Mouse (Mus musculus) B cell, adult 2 months (primary cell): ENCODE results near the gene Skor1.

Experiments used
- DNase-seq, 2 experiments: peaks; one replicate each; pipeline ENCODE4 v3.0.0; 2022

The Skor1 gene

GRCm38 (mm10) chr9:63147786-63148409 is 863 bp downstream of the Skor1 start:
- DNase-seq, result no peak

- peak in 1 of 2 experiments; percentile 13 for DNase-seq
These were observed 1.5 kb downstream of the Skor1 start for GRCm38 (mm10) chr9:63147296-63147695.

- DNase-seq, result no peak
These were observed 1.9 kb downstream of the Skor1 start for GRCm38 (mm10) chr9:63146856-63147274.

GRCm38 (mm10) chr9:63146126-63146855 is 2.5 kb downstream of the Skor1 start:
- peak in 1 of 2 experiments; percentile 12 for DNase-seq

GRCm38 (mm10) chr9:63145249-63146125 is 3.3 kb downstream of the Skor1 start:
- DNase-seq, result peak in 1 of 2 experiments; percentile 24

GRCm38 (mm10) chr9:63144502-63145248 is 4.1 kb downstream of the Skor1 start:
- DNase-seq, result no peak

GRCm38 (mm10) chr9:63143641-63144501 is 4.9 kb downstream of the Skor1 start:
- peak in 1 of 2 experiments; percentile 11 for DNase-seq

- no peak for DNase-seq
These were observed 5.5 kb downstream of the Skor1 start for GRCm38 (mm10) chr9:63143227-63143626.

- no peak for DNase-seq
These were observed 6.3 kb downstream of the Skor1 start for GRCm38 (mm10) chr9:63142335-63143036.

- DNase-seq, result peak in 1 of 2 experiments; percentile 21
These were observed 7.0 kb downstream of the Skor1 start for GRCm38 (mm10) chr9:63141641-63142334.

GRCm38 (mm10) chr9:63140211-63140610 is 8.6 kb downstream of the Skor1 start:
- no peak for DNase-seq

GRCm38 (mm10) chr9:63139661-63140060 is 9.1 kb downstream of the Skor1 start:
- DNase-seq, result no peak

- peak in 1 of 2 experiments; percentile 50 for DNase-seq
These were observed 10.2 kb downstream of the Skor1 start for GRCm38 (mm10) chr9:63138481-63138967.

- DNase-seq, result no peak
These were observed 11.2 kb downstream of the Skor1 start for GRCm38 (mm10) chr9:63137615-63137915.

- DNase-seq, result peak in 1 of 2 experiments; percentile 19
These were observed 11.8 kb downstream of the Skor1 start for GRCm38 (mm10) chr9:63136756-63137614.

GRCm38 (mm10) chr9:63136241-63136640 is 12.5 kb downstream of the Skor1 start:
- no peak for DNase-seq

- DNase-seq, result peak; percentile 66 to 67
These were observed 13.0 kb downstream of the Skor1 start for GRCm38 (mm10) chr9:63135801-63136200.

- peak; percentile 50 to 52 for DNase-seq
These were observed 13.4 kb downstream of the Skor1 start for GRCm38 (mm10) chr9:63135356-63135755.

GRCm38 (mm10) chr9:63133659-63134058 is 15.1 kb downstream of the Skor1 start:
- no peak for DNase-seq
